Mouse (Mus musculus) embryonic facial prominence, embryonic 14.5 days (tissue): ENCODE data around the gene Sfn. TPM values are rescaled to one million over a fixed set of nuclear protein-coding genes. Genes with fewer than 3 reads are reported as not detected.

ENCODE experiments used
- ATAC-seq: fragments of 200-750 bp; cut with Nextera tagmentation; 2 replicates; pipeline ENCODE4 v1.8.0; 2017; ENCODE audit warnings: low read depth, moderate number of reproducible peaks, moderate TSS enrichment
- DNase-seq: peaks from one replicate; pipeline ENCODE4 v3.0.0-alpha.2; 2015; ENCODE audit warnings: low spot score
- H3K27ac ChIP-seq: fragments of 300-500 bp; sonication (generic); replicated peaks from 2 replicates; pipeline ENCODE4 v1.5.1; 2014; ENCODE audit warnings: low read depth, mild to moderate bottlenecking, low read length, moderate library complexity
- H3K27me3 ChIP-seq: fragments of 300-500 bp; sonication (generic); replicated peaks from 2 replicates; pipeline ENCODE4 v1.6.1; 2014; ENCODE audit warnings: low read length; ENCODE audit not compliant: control insufficient read depth, insufficient read depth
- H3K36me3 ChIP-seq: fragments of 300-500 bp; sonication (generic); 2 replicates; pipeline ENCODE4 v1.6.1; 2014; ENCODE audit warnings: low read length, mixed read lengths; ENCODE audit not compliant: control insufficient read depth, insufficient read depth
- H3K4me1 ChIP-seq: fragments of 300-500 bp; sonication (generic); 2 replicates; pipeline ENCODE4 v1.6.1; 2014; ENCODE audit warnings: antibody characterized with exemption, low read length; ENCODE audit not compliant: control insufficient read depth, insufficient read depth
- H3K4me2 ChIP-seq: fragments of 300-500 bp; sonication (generic); 2 replicates; pipeline ENCODE4 v1.6.1; 2014; ENCODE audit warnings: low read depth, mild to moderate bottlenecking, low read length, moderate library complexity, mixed read lengths
- H3K4me3 ChIP-seq: fragments of 300-500 bp; sonication (generic); 2 replicates; pipeline ENCODE4 v1.5.1; 2014; ENCODE audit warnings: low read depth, mild to moderate bottlenecking, low read length
- H3K9ac ChIP-seq: fragments of 300-500 bp; sonication (generic); 2 replicates; pipeline ENCODE4 v1.6.1; 2014; ENCODE audit warnings: low read depth, mild to moderate bottlenecking, low read length, moderate library complexity, mixed read lengths
- H3K9me3 ChIP-seq: fragments of 300-500 bp; sonication (generic); 2 replicates; pipeline ENCODE4 v1.6.1; 2016; ENCODE audit warnings: low read length; ENCODE audit not compliant: control insufficient read depth
- WGBS: fragments of 180-500 bp; shearing (Covaris S2); extraction: QIAGEN DNeasy Blood & Tissue Kit; methylation state at CpG from one replicate; pipeline ENCODE4 v1.1.7; 2014; 5-methylcytosine and 5-hydroxymethylcytosine counted together
- polyA plus RNA-seq: library from polyadenylated mRNA; unstranded; fragments of >200 nt; fragmentation: Nextera tagmentation; extraction: Ambion mirVana; gene quantifications from 2 replicates; pipeline ENCODE4 v1.2.1, GENCODE M21; 2014

Gene Sfn
- polyA plus RNA-seq, 1 experiment from 2014 or later = 129 TPM

- WGBS = 71% methylated on average over 11 of the region's 11 CpGs
- Histone ChIP-seq H3K36me3 (no peaks in the 10 kb centered on the region), H3K27ac (no peak overlapping the region), H3K4me3 (no peak overlapping the region), H3K27me3 (no peaks in the 10 kb centered on the region), H3K9me3 (no peaks in the 10 kb centered on the region), H3K9ac (no peak overlapping the region), H3K4me1 (no peaks in the 10 kb centered on the region), H3K4me2 (no peak overlapping the region)
- no peak for DNase-seq
- ATAC-seq = no peak
These were observed 38.8 kb downstream of the Sfn start for GRCm38 (mm10) chr4:133563123-133563571.

GRCm38 (mm10) chr4:133561622-133562021, 40.3 kb downstream of the Sfn start:
- 62% methylated on average over 4 of the region's 4 CpGs for WGBS
- no peak for ATAC-seq
- DNase-seq = no peak

GRCm38 (mm10) chr4:133559846-133560245, 42.1 kb downstream of the Sfn start:
- H3K27ac ChIP-seq = no peak overlapping the region
- no peaks in the 10 kb centered on the region for H3K36me3 ChIP-seq
- no peaks in the 10 kb centered on the region for H3K4me1 ChIP-seq
- H3K9ac ChIP-seq = no peak overlapping the region
- H3K9me3 ChIP-seq = no peaks in the 10 kb centered on the region
- DNase-seq = no peak
- 60% methylated on average over 4 of the region's 4 CpGs for WGBS
- no peak for ATAC-seq
- no peaks in the 10 kb centered on the region for H3K27me3 ChIP-seq
- no peak overlapping the region for H3K4me2 ChIP-seq
- no peak overlapping the region for H3K4me3 ChIP-seq

More at GRCm38 (mm10) chr4:133561622-133562021, 40.3 kb downstream of the Sfn start:
- Histone ChIP-seq H3K27me3 (no peaks in the 10 kb centered on the region), H3K9ac (no peak overlapping the region), H3K36me3 (no peaks in the 10 kb centered on the region), H3K27ac (no peak overlapping the region), H3K4me2 (no peak overlapping the region), H3K9me3 (no peaks in the 10 kb centered on the region), H3K4me1 (no peaks in the 10 kb centered on the region), H3K4me3 (no peak overlapping the region)

GRCm38 (mm10) chr4:133557041-133557717, 44.8 kb downstream of the Sfn start:
- no peaks in the 10 kb centered on the region for H3K36me3 ChIP-seq
- H3K9me3 ChIP-seq = no peaks in the 10 kb centered on the region
- no peaks in the 10 kb centered on the region for H3K27me3 ChIP-seq
- no peak overlapping the region for H3K27ac ChIP-seq
- H3K4me1 ChIP-seq = no peaks in the 10 kb centered on the region
- H3K9ac ChIP-seq = no peak overlapping the region
- no peak for ATAC-seq
- H3K4me2 ChIP-seq = no peak overlapping the region
- no peak for DNase-seq
- H3K4me3 ChIP-seq = no peak overlapping the region
- 30% methylated on average over 10 of the region's 10 CpGs for WGBS

GRCm38 (mm10) chr4:133553448-133554330, 48.3 kb downstream of the Sfn start:
- Histone ChIP-seq H3K9ac (no peak overlapping the region), H3K36me3 (no peaks in the 10 kb centered on the region), H3K27me3 (no peaks in the 10 kb centered on the region), H3K4me3 (no peak overlapping the region), H3K9me3 (no peaks in the 10 kb centered on the region), H3K4me2 (no peak overlapping the region), H3K27ac (no peak overlapping the region), H3K4me1 (no peaks in the 10 kb centered on the region)
- DNase-seq (no peak), ATAC-seq (no peak)
- 74% methylated on average over 19 of the region's 19 CpGs for WGBS

- H3K36me3 ChIP-seq = no peaks in the 10 kb centered on the region
- no peak for ATAC-seq
These were observed 49.1 kb downstream of the Sfn start, which contains the start of gene Nr0b2 for GRCm38 (mm10) chr4:133552768-133553447. Gene Nr0b2, plus strand, starts transcription at chr4:133553376.

GRCm38 (mm10) chr4:133552029-133552428, 49.9 kb downstream of the Sfn start:
- Histone ChIP-seq H3K4me1 (no peaks in the 10 kb centered on the region), H3K27me3 (no peaks in the 10 kb centered on the region), H3K36me3 (no peaks in the 10 kb centered on the region), H3K4me3 (no peak overlapping the region), H3K27ac (no peak overlapping the region), H3K9ac (no peak overlapping the region), H3K9me3 (no peaks in the 10 kb centered on the region), H3K4me2 (no peak overlapping the region)
- WGBS = 100% methylated on average over 1 of the region's 1 CpGs
- no peak for DNase-seq
- ATAC-seq = no peak

More at GRCm38 (mm10) chr4:133552768-133553447, 49.1 kb downstream of the Sfn start, which contains the start of gene Nr0b2:
- Histone ChIP-seq H3K9me3 (no peaks in the 10 kb centered on the region), H3K4me2 (no peak within 1 kb of the TSS), H3K4me3 (no peak within 1 kb of the TSS), H3K27ac (no peak within 1 kb of the TSS), H3K9ac (no peak within 1 kb of the TSS), H3K4me1 (no peaks in the 10 kb centered on the region), H3K27me3 (no peaks in the 10 kb centered on the region)
- no peak for DNase-seq
- WGBS = 63% methylated on average over 10 of the region's 10 CpGs
